Mouse (Mus musculus) 416B (cell line): ENCODE measurements around the gene Sfta2.

Source experiments
- DNase-seq: peaks from one replicate; pipeline ENCODE4 v3.0.0; 2011; ENCODE audit warnings: low read depth

Sfta2 gene

GRCm38 (mm10) chr17:35680591-35680990 is 79.2 kb downstream of the Sfta2 start:
- no peak for DNase-seq

- no peak for DNase-seq
Observed at GRCm38 (mm10) chr17:35681986-35682385, 80.6 kb downstream of the Sfta2 start.

- DNase-seq = no peak
Observed at GRCm38 (mm10) chr17:35685061-35685460, 83.7 kb downstream of the Sfta2 start.

GRCm38 (mm10) chr17:35688347-35689175 is 87.2 kb downstream of the Sfta2 start:
- DNase-seq = peak; percentile 20

GRCm38 (mm10) chr17:35689936-35690645 is 88.7 kb downstream of the Sfta2 start:
- DNase-seq = no peak

- no peak for DNase-seq
Observed at GRCm38 (mm10) chr17:35691811-35692210, 90.5 kb downstream of the Sfta2 start.

- DNase-seq = no peak
Observed at GRCm38 (mm10) chr17:35692368-35692767, 91.0 kb downstream of the Sfta2 start.

GRCm38 (mm10) chr17:35693906-35694305 is 92.6 kb downstream of the Sfta2 start:
- DNase-seq = no peak

- peak; percentile 61 for DNase-seq
Observed at GRCm38 (mm10) chr17:35695289-35695688, 93.9 kb downstream of the Sfta2 start.

GRCm38 (mm10) chr17:35696691-35697090 is 95.3 kb downstream of the Sfta2 start:
- no peak for DNase-seq

GRCm38 (mm10) chr17:35697429-35697758 is 96.0 kb downstream of the Sfta2 start:
- DNase-seq = no peak

- DNase-seq = no peak
Observed at GRCm38 (mm10) chr17:35697759-35698500, 96.6 kb downstream of the Sfta2 start.

GRCm38 (mm10) chr17:35698501-35698883 is 97.1 kb downstream of the Sfta2 start:
- no peak for DNase-seq

- DNase-seq = no peak
Observed at GRCm38 (mm10) chr17:35699919-35700318, 98.6 kb downstream of the Sfta2 start.
